ENCODE assay signal across 15 mouse cellular contexts in genomic region chr4:131107127-131107857, GRCm38 (mm10).
A peak's percentile ranks its signal among the peaks of the same experiment; 100 is the strongest.
DNase-seq lines count a peak whose midpoint lies in the region; ATAC-seq lines count a peak whose summit lies in the region.
"Had no signal": no experiment of that assay in that cellular context is flagged by ENCODE, and none has a peak within 500 bp of the region (broad histone marks: within the 10 kb centered on the region; RNA-seq: fewer than 3 reads in every experiment).

No protein-coding gene starts in this region.

- WGBS in hindbrain, embryonic 15.5 days, result 38% methylated on average over 13 of the region's 13 CpGs
- 61% methylated on average over 13 of the region's 13 CpGs for WGBS in hindbrain, embryonic 10.5 days
- WGBS in midbrain, embryonic 14.5 days, result 38% methylated on average over 13 of the region's 13 CpGs
- 56% methylated on average over 13 of the region's 13 CpGs for WGBS in midbrain, embryonic 11.5 days
- 46% methylated on average over 13 of the region's 13 CpGs for WGBS in neural tube, embryonic 15.5 days

- ATAC-seq in hindbrain, embryonic 15.5 days (ENCODE audit: low FRiP score, low read depth), result peak; percentile 39; the same call in 1 of the 2 replicates
- ATAC-seq in midbrain, embryonic 14.5 days (ENCODE audit: low FRiP score, low TSS enrichment), result no peak
- no peak for ATAC-seq in midbrain, embryonic 11.5 days (ENCODE audit: low FRiP score)
- no peak for ATAC-seq in neural tube, embryonic 15.5 days (ENCODE audit: low FRiP score)
- ATAC-seq in activated CD4-positive, CD25-positive, alpha-beta regulatory T cell, adult 4 months, result no peak
- ATAC-seq: Patski had no signal

- peaks cover 17% of the 10 kb centered on the region for H3K4me1 ChIP-seq in hindbrain, embryonic 15.5 days (replicated peaks)
- H3K4me1 ChIP-seq in hindbrain, embryonic 10.5 days (replicated peaks), result peaks cover 23% of the 10 kb centered on the region
- no peaks in the 10 kb centered on the region; the same call in 1 of the 2 replicates for H3K4me1 ChIP-seq in midbrain, embryonic 14.5 days (ENCODE audit: control insufficient read depth, insufficient read depth, low read length)
- peaks cover 6% of the 10 kb centered on the region; the same call in 1 of the 2 replicates for H3K4me1 ChIP-seq in midbrain, embryonic 11.5 days (ENCODE audit: control insufficient read depth, insufficient read depth, low read length)
- H3K4me1 ChIP-seq in neural tube, embryonic 15.5 days, result peaks cover 25% of the 10 kb centered on the region
- H3K4me1 ChIP-seq: liver, embryonic 13.5 days; stomach, embryonic 15.5 days had no signal

- H3K9me3 ChIP-seq in hindbrain, embryonic 15.5 days, result no peaks in the 10 kb centered on the region
- no peaks in the 10 kb centered on the region for H3K9me3 ChIP-seq in hindbrain, embryonic 10.5 days
- no peaks in the 10 kb centered on the region for H3K9me3 ChIP-seq in midbrain, embryonic 14.5 days (ENCODE audit: control insufficient read depth, low read length)
- no peaks in the 10 kb centered on the region for H3K9me3 ChIP-seq in midbrain, embryonic 11.5 days (ENCODE audit: control insufficient read depth, low read length)
- no peaks in the 10 kb centered on the region for H3K9me3 ChIP-seq in neural tube, embryonic 15.5 days (replicated peaks)
- H3K9me3 ChIP-seq: embryonic facial prominence, embryonic 10.5 days; liver, embryonic 13.5 days; midbrain, embryonic 10.5 days; stomach, embryonic 15.5 days had no signal

- no peak for DNase-seq in hindbrain, embryonic 10.5 days (ENCODE audit: low spot score)
- DNase-seq in midbrain, embryonic 14.5 days, result peak; percentile 65
- no peak for DNase-seq in midbrain, embryonic 11.5 days (ENCODE audit: low spot score, missing footprints)
- DNase-seq in cerebellum, postnatal 36 days, result peak; percentile 49 to 61
- no peak for DNase-seq in gastrocnemius, postnatal 4 days (ENCODE audit: low spot score in 2 of 2)
- DNase-seq: adrenal gland, postnatal 36 days; heart, postnatal 10 days; liver, embryonic 13.5 days had no signal

- 0 out of 2 replicates have a peak overlapping the region, but pooled peaks have one; percentile 5 for H3K4me2 ChIP-seq in hindbrain, embryonic 15.5 days
- H3K4me2 ChIP-seq in midbrain, embryonic 14.5 days (ENCODE audit: low read length), result no peak overlapping the region
- H3K4me2 ChIP-seq in midbrain, embryonic 11.5 days, result no peak overlapping the region
- H3K4me2 ChIP-seq in neural tube, embryonic 15.5 days, result no peak overlapping the region
- H3K4me2 ChIP-seq: liver, embryonic 13.5 days; stomach, embryonic 15.5 days had no signal

- H3K9ac ChIP-seq in hindbrain, embryonic 15.5 days, result no peak overlapping the region
- no peak overlapping the region for H3K9ac ChIP-seq in midbrain, embryonic 14.5 days (replicated peaks; ENCODE audit: low read length)
- no peak overlapping the region for H3K9ac ChIP-seq in midbrain, embryonic 11.5 days (ENCODE audit: low read length)
- H3K9ac ChIP-seq in neural tube, embryonic 15.5 days (replicated peaks), result no peak overlapping the region
- H3K9ac ChIP-seq: liver, embryonic 13.5 days; stomach, embryonic 15.5 days had no signal

- 0 out of 2 replicates have a peak overlapping the region, but pooled peaks have one; percentile 21 for H3K27ac ChIP-seq in hindbrain, embryonic 15.5 days (replicated peaks)
- no peak overlapping the region for H3K27ac ChIP-seq in hindbrain, embryonic 10.5 days
- H3K27ac ChIP-seq in midbrain, embryonic 14.5 days (replicated peaks; ENCODE audit: low read depth, low read length), result no peak overlapping the region
- no peak overlapping the region for H3K27ac ChIP-seq in midbrain, embryonic 11.5 days (ENCODE audit: low read depth, low read length)
- H3K27ac ChIP-seq in neural tube, embryonic 15.5 days (replicated peaks), result peak overlapping the region; percentile 18; the same call in 1 of the 2 replicates
- H3K27ac ChIP-seq: embryonic facial prominence, embryonic 10.5 days; liver, embryonic 13.5 days; midbrain, embryonic 10.5 days; stomach, embryonic 15.5 days had no signal

- 0 out of 2 replicates have a peak, but pooled peaks cover 2% of the 10 kb centered on the region for H3K27me3 ChIP-seq in hindbrain, embryonic 15.5 days
- peaks cover 9% of the 10 kb centered on the region; the same call in 1 of the 2 replicates for H3K27me3 ChIP-seq in hindbrain, embryonic 10.5 days (ENCODE audit: insufficient read depth, poor library complexity, severe bottlenecking)
- no peaks in the 10 kb centered on the region for H3K27me3 ChIP-seq in midbrain, embryonic 14.5 days (ENCODE audit: control insufficient read depth, insufficient read depth, low read length)
- no peaks in the 10 kb centered on the region; the same call in none of the 2 replicates for H3K27me3 ChIP-seq in midbrain, embryonic 11.5 days (ENCODE audit: control insufficient read depth, insufficient read depth, low read length)
- peaks cover 4% of the 10 kb centered on the region; the same call in 1 of the 2 replicates for H3K27me3 ChIP-seq in neural tube, embryonic 15.5 days (replicated peaks)
- H3K27me3 ChIP-seq: liver, embryonic 13.5 days; stomach, embryonic 15.5 days had no signal

- no peaks in the 10 kb centered on the region for H3K36me3 ChIP-seq in hindbrain, embryonic 15.5 days
- no peaks in the 10 kb centered on the region for H3K36me3 ChIP-seq in hindbrain, embryonic 10.5 days
- no peaks in the 10 kb centered on the region for H3K36me3 ChIP-seq in midbrain, embryonic 14.5 days (ENCODE audit: control insufficient read depth, insufficient read depth, low read length)
- no peaks in the 10 kb centered on the region for H3K36me3 ChIP-seq in midbrain, embryonic 11.5 days (ENCODE audit: control insufficient read depth, insufficient read depth, low read length)
- no peaks in the 10 kb centered on the region for H3K36me3 ChIP-seq in neural tube, embryonic 15.5 days
- H3K36me3 ChIP-seq: embryonic facial prominence, embryonic 10.5 days; liver, embryonic 13.5 days; midbrain, embryonic 10.5 days; stomach, embryonic 15.5 days had no signal

- no peak overlapping the region for H3K4me3 ChIP-seq in hindbrain, embryonic 15.5 days
- H3K4me3 ChIP-seq in hindbrain, embryonic 10.5 days, result no peak overlapping the region
- H3K4me3 ChIP-seq in midbrain, embryonic 14.5 days (replicated peaks; ENCODE audit: low read depth, low read length), result no peak overlapping the region
- H3K4me3 ChIP-seq in midbrain, embryonic 11.5 days (ENCODE audit: low read depth, low read length), result no peak overlapping the region
- no peak overlapping the region for H3K4me3 ChIP-seq in neural tube, embryonic 15.5 days (replicated peaks)
- H3K4me3 ChIP-seq: embryonic facial prominence, embryonic 10.5 days; liver, embryonic 13.5 days; midbrain, embryonic 10.5 days; stomach, embryonic 15.5 days had no signal

Comparison
In these comparisons a context has a peak if more than half of its experiments do, and no peak if none do; other contexts are left out.
1. H3K27ac ChIP-seq: peak in hindbrain, embryonic 15.5 days (single experiment) and neural tube, embryonic 15.5 days (single experiment); none in hindbrain, embryonic 10.5 days (single experiment), midbrain, embryonic 14.5 days (single experiment) and midbrain, embryonic 11.5 days (single experiment).
2. DNase-seq: peak in midbrain, embryonic 14.5 days (single experiment) and cerebellum, postnatal 36 days (2 of 2); none in hindbrain, embryonic 10.5 days (single experiment), midbrain, embryonic 11.5 days (single experiment) and gastrocnemius, postnatal 4 days (0 of 2).